Mouse (Mus musculus) CH12.LX (cell line): Measurements from ENCODE around the gene B3gat3.

Experiments used
- CHD2 ChIP-seq: IDR thresholded peaks from 2 replicates; pipeline ENCODE4 v1.6.1; 2011; ENCODE audit warnings: low read length, improper control_type of control experiment
- CTCF ChIP-seq, 2 experiments: IDR thresholded peaks in 1 of 2; conservative IDR thresholded peaks in 1 of 2; 2 replicates each; pipeline ENCODE4 v1.5.1; 2011 to 2012; ENCODE audit warnings: low read depth in 2 of 2, low read length in 2 of 2, improper control_type of control experiment in 1 of 2, inconsistent platforms in 1 of 2, mild to moderate bottlenecking in 1 of 2, moderate library complexity in 1 of 2
- GABPA ChIP-seq: IDR thresholded peaks from 2 replicates; pipeline ENCODE4 v1.6.1; 2012; ENCODE audit warnings: low read depth, low read length, improper control_type of control experiment, inconsistent platforms; ENCODE audit not compliant: insufficient replicate concordance
- HCFC1 ChIP-seq: IDR thresholded peaks from 2 replicates; pipeline ENCODE4 v1.6.1; 2012; ENCODE audit warnings: low read depth, mild to moderate bottlenecking, inconsistent platforms, low read length, improper control_type of control experiment
- JUND ChIP-seq: conservative IDR thresholded peaks from 2 replicates; pipeline ENCODE4 v1.6.1; 2011; ENCODE audit warnings: low read depth, low read length, improper control_type of control experiment
- MAX ChIP-seq: IDR thresholded peaks from 2 replicates; pipeline ENCODE4 v1.6.1; 2011; ENCODE audit warnings: low read length, improper control_type of control experiment
- PAX5 ChIP-seq: IDR thresholded peaks from 2 replicates; pipeline ENCODE4 v1.6.1; 2012; ENCODE audit warnings: low read length, inconsistent platforms, mixed read lengths
- POLR2A ChIP-seq: IDR thresholded peaks from 2 replicates; pipeline ENCODE4 v1.6.1; 2011; ENCODE audit warnings: low read depth, mild to moderate bottlenecking, improper control_type of control experiment, low read length
- TCF12 ChIP-seq: IDR thresholded peaks from 2 replicates; pipeline ENCODE4 v1.6.1; 2014; ENCODE audit warnings: low read depth, mild to moderate bottlenecking, inconsistent platforms, low read length, improper control_type of control experiment

- no peak for TF ChIP-seq PAX5
- peak; percentile 91 for TF ChIP-seq TCF12
- peak; percentile 87 for TF ChIP-seq POLR2A
- no peak for TF ChIP-seq CTCF (conservative IDR thresholded peaks at IDR 0.05 in 1 of 2, IDR thresholded peaks at IDR 0.05 in 1 of 2; ENCODE audit: low read depth in 2 of 2, low read length in 2 of 2)
- peak; percentile 86 for TF ChIP-seq HCFC1
- TF ChIP-seq CHD2 = no peak
- TF ChIP-seq MAX = peak; percentile 99
- 0 out of 2 replicates have a peak, but pooled peaks have one; percentile 17 for TF ChIP-seq GABPA
- no peak for TF ChIP-seq JUND
These were observed 39.7 kb upstream of the B3gat3 start, which contains the start of gene Uqcc3 for GRCm38 (mm10) chr19:8880311-8881033.
